Mouse (Mus musculus): ENCODE measurements around the gene Spindoc. TPM values are rescaled to one million over a fixed set of nuclear protein-coding genes. Genes with fewer than 3 reads are reported as not detected.

The Spindoc gene
- polyA plus RNA-seq, 1 experiment, result 10.3 TPM

GRCm38 (mm10) chr19:7422656-7423027 is 39.8 kb upstream of the Spindoc start:
- no peak overlapping the region for H3K27ac ChIP-seq (ENCODE audit: insufficient read depth, low read length)
- peaks cover 1% of the 10 kb centered on the region; the same call in 1 of the 2 replicates for H3K27me3 ChIP-seq (ENCODE audit: control insufficient read depth, insufficient read depth, low read length)
- H3K4me3 ChIP-seq (ENCODE audit: extremely low read depth, insufficient read depth, insufficient read length), result no peak overlapping the region
- WGBS, result 91% methylated on average over 35 of the region's 35 CpGs
- peaks cover 12% of the 10 kb centered on the region for H3K36me3 ChIP-seq (ENCODE audit: control insufficient read depth, insufficient read depth, low read length)
- H3K4me1 ChIP-seq (ENCODE audit: control insufficient read depth, insufficient read depth, insufficient read length), result no peaks in the 10 kb centered on the region; the same call in 1 of the 2 replicates
- TF ChIP-seq CTCF (IDR thresholded peaks at IDR 0.05; ENCODE audit: extremely low read depth, insufficient read depth, insufficient read length, insufficient replicate concordance), result no peak
- TF ChIP-seq POLR2A (IDR thresholded peaks at IDR 0.05; ENCODE audit: low read depth, low read length), result no peak
- no peak for DNase-seq (ENCODE audit: low read depth in 1 of 2, low spot score in 2 of 2)

GRCm38 (mm10) chr19:7421602-7422591 is 39.1 kb upstream of the Spindoc start:
- Histone ChIP-seq H3K27me3 (ENCODE audit: control insufficient read depth, insufficient read depth, low read length) (peaks cover 8% of the 10 kb centered on the region), H3K36me3 (ENCODE audit: control insufficient read depth, insufficient read depth, low read length) (peaks cover 8% of the 10 kb centered on the region), H3K27ac (ENCODE audit: insufficient read depth, low read length) (no peak overlapping the region), H3K4me3 (ENCODE audit: extremely low read depth, insufficient read depth, insufficient read length) (no peak overlapping the region), H3K4me1 (ENCODE audit: control insufficient read depth, insufficient read depth, insufficient read length) (no peaks in the 10 kb centered on the region; the same call in none of the 2 replicates)
- no peak for DNase-seq (ENCODE audit: low read depth in 1 of 2, low spot score in 2 of 2)
- no peak for TF ChIP-seq POLR2A (IDR thresholded peaks at IDR 0.05; ENCODE audit: low read depth, low read length)
- no peak for TF ChIP-seq CTCF (IDR thresholded peaks at IDR 0.05; ENCODE audit: extremely low read depth, insufficient read depth, insufficient read length, insufficient replicate concordance)
- 87% methylated on average over 45 of the region's 48 CpGs for WGBS

- Histone ChIP-seq H3K4me1 (ENCODE audit: control insufficient read depth, insufficient read depth, insufficient read length) (peaks cover 2% of the 10 kb centered on the region), H3K27ac (ENCODE audit: insufficient read depth, low read length) (no peak overlapping the region), H3K4me3 (ENCODE audit: extremely low read depth, insufficient read depth, insufficient read length) (no peak overlapping the region), H3K27me3 (ENCODE audit: control insufficient read depth, insufficient read depth, low read length) (peaks cover 11% of the 10 kb centered on the region), H3K36me3 (ENCODE audit: control insufficient read depth, insufficient read depth, low read length) (peaks cover 4% of the 10 kb centered on the region)
- no peak for DNase-seq (ENCODE audit: low read depth in 1 of 2, low spot score in 2 of 2)
- TF ChIP-seq POLR2A (IDR thresholded peaks at IDR 0.05; ENCODE audit: low read depth, low read length), result no peak
- TF ChIP-seq CTCF (IDR thresholded peaks at IDR 0.05; ENCODE audit: extremely low read depth, insufficient read depth, insufficient read length, insufficient replicate concordance), result no peak
- 89% methylated on average over 27 of the region's 27 CpGs for WGBS
These were observed 38.2 kb upstream of the Spindoc start for GRCm38 (mm10) chr19:7420841-7421601.

- TF ChIP-seq POLR2A (IDR thresholded peaks at IDR 0.05; ENCODE audit: low read depth, low read length), result no peak
- no peak for TF ChIP-seq CTCF (IDR thresholded peaks at IDR 0.05; ENCODE audit: extremely low read depth, insufficient read depth, insufficient read length, insufficient replicate concordance)
These were observed 37.3 kb upstream of the Spindoc start for GRCm38 (mm10) chr19:7420108-7420507.

GRCm38 (mm10) chr19:7419134-7419533 is 36.3 kb upstream of the Spindoc start:
- Histone ChIP-seq H3K4me3 (ENCODE audit: extremely low read depth, insufficient read depth, insufficient read length) (no peak overlapping the region), H3K27ac (ENCODE audit: insufficient read depth, low read length) (no peak overlapping the region), H3K4me1 (ENCODE audit: control insufficient read depth, insufficient read depth, insufficient read length) (peaks cover 2% of the 10 kb centered on the region), H3K27me3 (ENCODE audit: control insufficient read depth, insufficient read depth, low read length) (peaks cover 11% of the 10 kb centered on the region), H3K36me3 (ENCODE audit: control insufficient read depth, insufficient read depth, low read length) (peaks cover 2% of the 10 kb centered on the region; the same call in 1 of the 2 replicates)
- WGBS, result 57% methylated on average over 6 of the region's 6 CpGs
- TF ChIP-seq POLR2A (IDR thresholded peaks at IDR 0.05; ENCODE audit: low read depth, low read length) (no peak), CTCF (IDR thresholded peaks at IDR 0.05; ENCODE audit: extremely low read depth, insufficient read depth, insufficient read length, insufficient replicate concordance) (no peak)
- DNase-seq (ENCODE audit: low read depth in 1 of 2, low spot score in 2 of 2), result no peak

More at GRCm38 (mm10) chr19:7420108-7420507, 37.3 kb upstream of the Spindoc start:
- peaks cover 3% of the 10 kb centered on the region; the same call in 1 of the 2 replicates for H3K36me3 ChIP-seq (ENCODE audit: control insufficient read depth, insufficient read depth, low read length)
- H3K27ac ChIP-seq (ENCODE audit: insufficient read depth, low read length), result no peak overlapping the region
- peaks cover 11% of the 10 kb centered on the region for H3K27me3 ChIP-seq (ENCODE audit: control insufficient read depth, insufficient read depth, low read length)
- 74% methylated on average over 12 of the region's 12 CpGs for WGBS
- no peak for DNase-seq (ENCODE audit: low read depth in 1 of 2, low spot score in 2 of 2)
- H3K4me1 ChIP-seq (ENCODE audit: control insufficient read depth, insufficient read depth, insufficient read length), result peaks cover 2% of the 10 kb centered on the region
- H3K4me3 ChIP-seq (ENCODE audit: extremely low read depth, insufficient read depth, insufficient read length), result no peak overlapping the region

GRCm38 (mm10) chr19:7417911-7418849 is 35.4 kb upstream of the Spindoc start:
- TF ChIP-seq CTCF (IDR thresholded peaks at IDR 0.05; ENCODE audit: extremely low read depth, insufficient read depth, insufficient read length, insufficient replicate concordance) (peak; percentile 87), POLR2A (IDR thresholded peaks at IDR 0.05; ENCODE audit: low read depth, low read length) (no peak)
- H3K27ac ChIP-seq (ENCODE audit: insufficient read depth, low read length), result no peak overlapping the region

More at GRCm38 (mm10) chr19:7417911-7418849, 35.4 kb upstream of the Spindoc start:
- 2% methylated on average over 55 of the region's 59 CpGs for WGBS
- peak overlapping the region; percentile 63 for H3K4me3 ChIP-seq (ENCODE audit: extremely low read depth, insufficient read depth, insufficient read length)
- H3K36me3 ChIP-seq (ENCODE audit: control insufficient read depth, insufficient read depth, low read length), result no peaks in the 10 kb centered on the region; the same call in 1 of the 2 replicates
- DNase-seq (ENCODE audit: low read depth in 1 of 2, low spot score in 2 of 2), result peak; percentile 27 to 62
- H3K27me3 ChIP-seq (ENCODE audit: control insufficient read depth, insufficient read depth, low read length), result peaks cover 11% of the 10 kb centered on the region
- H3K4me1 ChIP-seq (ENCODE audit: control insufficient read depth, insufficient read depth, insufficient read length), result peaks cover 2% of the 10 kb centered on the region

Measured in spleen, adult 2 months (tissue).